Mouse (Mus musculus): ENCODE results near the gene Ddx25. TPM values are rescaled to one million over a fixed set of nuclear protein-coding genes. Genes with fewer than 3 reads are reported as not detected.

Gene Ddx25
- 0.15 TPM in 1 of 2 replicates, not detected in the other for polyA plus RNA-seq (2012; rRNA removed; ENCODE audit: low replicate concordance)

GRCm38 (mm10) chr9:35558257-35559008 is at the start of gene Ddx25, which contains the start of gene Pus3:
TSS of gene Ddx25 (minus strand) at chr9:35558528.
TSS of gene Pus3 (plus strand) at chr9:35558595.

GRCm38 (mm10) chr9:35569571-35570534 is 11.5 kb upstream of the Ddx25 start, which contains the start of the genes Pate2 and Hyls1:
TSS of gene Pate2 (plus strand) at chr9:35570284.
TSS of gene Hyls1 (minus strand) at chr9:35570398.

DNA sequence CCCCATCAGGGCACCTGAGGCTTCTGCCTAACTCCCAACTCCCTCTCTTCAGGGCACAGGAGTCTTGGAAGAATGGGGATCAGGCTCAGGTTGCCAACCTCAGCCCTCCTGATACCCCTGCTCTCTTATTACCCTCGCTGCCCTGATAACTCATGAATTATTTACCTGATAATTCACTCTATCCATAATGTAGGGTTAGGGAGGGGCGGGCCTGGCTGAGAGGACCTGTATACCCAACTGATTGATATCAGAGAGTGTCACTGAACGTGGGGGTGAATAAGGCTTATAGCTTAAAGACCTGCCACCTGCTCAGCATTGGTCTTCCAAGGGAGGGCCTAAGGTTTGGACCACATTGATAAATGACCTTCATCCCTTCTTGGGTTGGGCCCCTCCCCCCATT is 40.2 kb downstream of the Ddx25 start, which contains the start of gene Gm1113:
Gene Gm1113 (minus strand): TSS at position 101 of the 400 bp plus-strand sequence.

Other genes starting within 250 kb of the Ddx25 start
- 12.7 and 25.7 TPM in 2 replicates for gene Cdon, start 137.4 kb downstream of the Ddx25 start, polyA plus RNA-seq (2012; rRNA removed; ENCODE audit: low replicate concordance)
- not detected in 2 replicates for gene Gm1113, start 40.3 kb downstream of the Ddx25 start, polyA plus RNA-seq (2012; rRNA removed; ENCODE audit: low replicate concordance)
- gene Pus3, start 67 bp upstream of the Ddx25 start, polyA plus RNA-seq (2012; rRNA removed; ENCODE audit: low replicate concordance) = 2.0 and 4.3 TPM in 2 replicates
- 0.10 and 0.19 TPM in 2 replicates for gene Pate2, start 11.8 kb upstream of the Ddx25 start, polyA plus RNA-seq (2012; rRNA removed; ENCODE audit: low replicate concordance)
- gene Hyls1, start 11.9 kb upstream of the Ddx25 start, polyA plus RNA-seq (2012; rRNA removed; ENCODE audit: low replicate concordance) = 1.3 and 2.2 TPM in 2 replicates
- gene Pate4, start 53.4 kb upstream of the Ddx25 start, polyA plus RNA-seq (2012; rRNA removed; ENCODE audit: low replicate concordance) = not detected in 2 replicates
- gene Pate3, start 89.7 kb upstream of the Ddx25 start, polyA plus RNA-seq (2012; rRNA removed; ENCODE audit: low replicate concordance) = not detected in 2 replicates
- gene Pate1, start 128.9 kb upstream of the Ddx25 start, polyA plus RNA-seq (2012; rRNA removed; ENCODE audit: low replicate concordance) = not detected in 2 replicates
- gene Gm17677, start 182.5 kb upstream of the Ddx25 start, polyA plus RNA-seq (2012; rRNA removed; ENCODE audit: low replicate concordance) = not detected in 2 replicates
- not detected in 2 replicates for gene Gm17727, start 219.6 kb upstream of the Ddx25 start, polyA plus RNA-seq (2012; rRNA removed; ENCODE audit: low replicate concordance)
- not detected in 2 replicates for gene Gm27235, start 231.6 kb upstream of the Ddx25 start, polyA plus RNA-seq (2012; rRNA removed; ENCODE audit: low replicate concordance)
- 0.09 TPM in 1 of 2 replicates, not detected in the other for gene D730048I06Rik, start 231.6 kb upstream of the Ddx25 start, polyA plus RNA-seq (2012; rRNA removed; ENCODE audit: low replicate concordance)